Mouse (Mus musculus) embryo, embryonic 10.5 days (tissue): ENCODE results near the gene Tmem106a.
"Not testable (repeated sequence)": the region's sequence is repeated elsewhere in the genome, so short reads cannot be mapped to it uniquely, and the experiment has no call there.

Experiments used
- DNase-seq: peaks from one replicate; pipeline ENCODE4 v3.0.0-alpha.2; 2015; ENCODE audit warnings: low spot score

Gene Tmem106a

GRCm38 (mm10) chr11:101599156-101599555 is 17.1 kb downstream of the Tmem106a start, which contains the start of gene Gm11634:
Gene Gm11634, minus strand, starts transcription at chr11:101599256.
- no peak for DNase-seq

GRCm38 (mm10) chr11:101602491-101602890 is 20.4 kb downstream of the Tmem106a start:
- peak; percentile 89 for DNase-seq

- DNase-seq: no peak
These were observed 22.1 kb downstream of the Tmem106a start for GRCm38 (mm10) chr11:101604116-101604515.

GRCm38 (mm10) chr11:101604531-101605453 is 22.8 kb downstream of the Tmem106a start:
- DNase-seq: peak; percentile 89

GRCm38 (mm10) chr11:101607134-101607533 is 25.1 kb downstream of the Tmem106a start:
- not testable (repeated sequence) for DNase-seq

- DNase-seq: peak; percentile 7
These were observed 28.4 kb downstream of the Tmem106a start for GRCm38 (mm10) chr11:101610445-101610844.

- no peak for DNase-seq
These were observed 31.6 kb downstream of the Tmem106a start for GRCm38 (mm10) chr11:101613596-101613995.

GRCm38 (mm10) chr11:101614116-101614515 is 32.1 kb downstream of the Tmem106a start:
- no peak for DNase-seq

GRCm38 (mm10) chr11:101615380-101615779 is 33.3 kb downstream of the Tmem106a start:
- DNase-seq: no peak

- no peak for DNase-seq
These were observed 34.1 kb downstream of the Tmem106a start for GRCm38 (mm10) chr11:101616104-101616503.

- peak; percentile 35 for DNase-seq
These were observed 35.1 kb downstream of the Tmem106a start for GRCm38 (mm10) chr11:101616948-101617767.

GRCm38 (mm10) chr11:101617849-101618248 is 35.8 kb downstream of the Tmem106a start:
- peak; percentile 95 for DNase-seq

- DNase-seq: no peak
These were observed 36.6 kb downstream of the Tmem106a start for GRCm38 (mm10) chr11:101618596-101618995.

GRCm38 (mm10) chr11:101620022-101620655 is 38.1 kb downstream of the Tmem106a start:
- DNase-seq: not testable (repeated sequence)

- no peak for DNase-seq
These were observed 44.6 kb downstream of the Tmem106a start for GRCm38 (mm10) chr11:101626649-101626994.

GRCm38 (mm10) chr11:101626995-101627856 is 45.2 kb downstream of the Tmem106a start, which contains the start of gene Rdm1:
Gene Rdm1, plus strand, starts transcription at chr11:101627195.
- peak; percentile 95 for DNase-seq

GRCm38 (mm10) chr11:101627857-101628559 is 46.0 kb downstream of the Tmem106a start:
- peak; percentile 96 for DNase-seq

GRCm38 (mm10) chr11:101628733-101629417 is 46.8 kb downstream of the Tmem106a start:
- DNase-seq: not testable (repeated sequence)

- no peak for DNase-seq
These were observed 53.6 kb downstream of the Tmem106a start for GRCm38 (mm10) chr11:101635660-101636059.

GRCm38 (mm10) chr11:101639761-101640160 is 57.7 kb downstream of the Tmem106a start:
- DNase-seq: no peak
